In the genomic region with DNA sequence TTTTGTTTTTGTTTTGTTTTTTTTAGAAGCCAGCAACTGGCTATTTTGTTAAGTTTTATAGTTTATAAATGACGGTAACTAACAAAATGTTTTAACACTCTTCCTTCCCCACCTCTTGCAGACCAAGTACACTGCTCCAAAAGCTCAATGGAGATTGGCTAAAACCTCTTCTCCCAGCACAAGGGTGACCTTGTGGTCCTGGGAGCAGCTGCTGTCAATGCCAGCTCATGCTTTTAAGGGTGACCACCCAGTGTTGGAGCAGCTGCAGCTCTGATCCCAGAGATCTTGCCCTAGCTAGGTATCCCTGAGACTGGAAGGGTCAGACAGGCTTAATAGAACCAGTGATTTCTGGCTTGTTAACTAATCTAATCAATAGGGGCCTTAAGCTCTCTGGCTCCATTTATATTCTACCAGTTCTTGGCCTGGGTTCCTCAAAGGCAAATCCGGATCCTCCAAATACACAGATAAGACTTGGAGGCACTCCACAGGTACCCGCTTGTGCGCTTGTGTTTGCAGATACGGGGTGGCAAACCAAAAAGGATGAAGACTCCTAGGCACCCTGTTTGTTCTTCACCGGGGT, we compare ENCODE assay signal across 8 mouse cellular contexts. TPM values are rescaled to one million over a fixed set of nuclear protein-coding genes. Genes with fewer than 3 reads are reported as not detected.
DNase-seq lines count a peak whose midpoint lies in the region; ATAC-seq and TF ChIP-seq lines count a peak whose summit lies in the region.

No protein-coding gene starts in this region.

- no peaks in the 10 kb centered on the region for H3K27me3 ChIP-seq in lung, embryonic 14.5 days (ENCODE audit: insufficient read depth, low read length)
- H3K27me3 ChIP-seq in limb, embryonic 14.5 days (ENCODE audit: control insufficient read depth, insufficient read depth, low read length) = no peaks in the 10 kb centered on the region

- H3K9me3 ChIP-seq in lung, embryonic 14.5 days (ENCODE audit: low read depth, low read length) = no peaks in the 10 kb centered on the region
- H3K9me3 ChIP-seq in limb, embryonic 14.5 days (ENCODE audit: control insufficient read depth, low read length) = no peaks in the 10 kb centered on the region

- ATAC-seq in lung, embryonic 14.5 days (ENCODE audit: insufficient read depth) = peak; percentile 7; the same call in 1 of the 2 replicates
- ATAC-seq in limb, embryonic 14.5 days (ENCODE audit: low FRiP score, low read depth) = peak; percentile 21; the same call in 1 of the 2 replicates

- peak overlapping the region; percentile 52 for H3K9ac ChIP-seq in lung, embryonic 14.5 days
- H3K9ac ChIP-seq in limb, embryonic 14.5 days (ENCODE audit: low read depth, low read length, severe bottlenecking) = peak overlapping the region; percentile 51

- peak overlapping the region; percentile 41 for H3K4me3 ChIP-seq in lung, embryonic 14.5 days (ENCODE audit: low read depth, low read length)
- H3K4me3 ChIP-seq in embryonic fibroblast, embryonic 13.5 days (ENCODE audit: insufficient read depth, low read length) = peak overlapping the region; percentile 56
- peak overlapping the region; percentile 44 for H3K4me3 ChIP-seq in limb, embryonic 14.5 days (replicated peaks; ENCODE audit: low read length)

- no peak overlapping the region for H3K27ac ChIP-seq in lung, embryonic 14.5 days (ENCODE audit: low read depth)
- H3K27ac ChIP-seq in embryonic fibroblast, embryonic 13.5 days (ENCODE audit: insufficient read depth, low read length) = no peak overlapping the region
- H3K27ac ChIP-seq in limb, embryonic 14.5 days (replicated peaks; ENCODE audit: low read depth, low read length) = no peak overlapping the region

- TF ChIP-seq CTCF in lung, embryonic 14.5 days (IDR thresholded peaks at IDR 0.05; ENCODE audit: low read depth) = no peak
- no peak for TF ChIP-seq CTCF in embryonic fibroblast, embryonic 13.5 days (IDR thresholded peaks at IDR 0.05; ENCODE audit: borderline replicate concordance, insufficient read depth, low read length)

- DNase-seq in lung, embryonic 14.5 days = no peak
- DNase-seq in lung, adult 18-20 months = no peak
- no peak for DNase-seq in limb, embryonic 14.5 days (ENCODE audit: low spot score)
- DNase-seq in retina, embryonic 14.5 days (ENCODE audit: low spot score) = peak; percentile 44
- no peak for DNase-seq in left cerebral cortex, adult 8-10 months (ENCODE audit: low spot score in 2 of 2)
- DNase-seq in right cerebral cortex, postnatal 4 days = no peak
- DNase-seq in layer of hippocampus, adult 9-10 months (ENCODE audit: low spot score) = no peak

- no peak for TF ChIP-seq POLR2A in embryonic fibroblast, embryonic 13.5 days (IDR thresholded peaks at IDR 0.05; ENCODE audit: low read depth, low read length)
- no peak for TF ChIP-seq POLR2A in limb, embryonic 14.5 days (IDR thresholded peaks at IDR 0.05; ENCODE audit: borderline replicate concordance, extremely low read depth, insufficient read depth, insufficient read length)

- WGBS in lung, embryonic 14.5 days = 14% methylated on average over 6 of the region's 6 CpGs
- WGBS in limb, embryonic 14.5 days = 21% methylated on average over 6 of the region's 6 CpGs

- H3K36me3 ChIP-seq in lung, embryonic 14.5 days (ENCODE audit: insufficient read depth) = no peaks in the 10 kb centered on the region
- no peaks in the 10 kb centered on the region for H3K36me3 ChIP-seq in limb, embryonic 14.5 days (ENCODE audit: control insufficient read depth, insufficient read depth, low read length)

- H3K4me2 ChIP-seq in lung, embryonic 14.5 days = peak overlapping the region; percentile 90
- H3K4me2 ChIP-seq in limb, embryonic 14.5 days (replicated peaks; ENCODE audit: low read depth, low read length, severe bottlenecking) = peak overlapping the region; percentile 73

- peaks cover 8% of the 10 kb centered on the region; the same call in 1 of the 2 replicates for H3K4me1 ChIP-seq in lung, embryonic 14.5 days (ENCODE audit: insufficient read depth)
- H3K4me1 ChIP-seq in embryonic fibroblast, embryonic 13.5 days (ENCODE audit: control insufficient read depth, insufficient read depth, low read length) = peaks cover 2% of the 10 kb centered on the region; the same call in 1 of the 2 replicates
- H3K4me1 ChIP-seq in limb, embryonic 14.5 days (ENCODE audit: control insufficient read depth, insufficient read depth, low read length) = 0 out of 2 replicates have a peak, but pooled peaks cover 3% of the 10 kb centered on the region

RNA-seq across cellular contexts. Expression of gene Slc37a2, which starts 0.9 kb away (rescaled TPM):
- 1.4 and 1.8 TPM in 2 replicates for polyA plus RNA-seq in lung, embryonic 14.5 days (2014; fragmentation: Nextera tagmentation; extraction: Ambion mirVana)
- 1.9 and 2.2 TPM in 2 replicates for polyA plus RNA-seq in embryonic fibroblast, embryonic 13.5 days (2011; ENCODE audit: insufficient read length, low read depth, missing spikeins)
- polyA plus RNA-seq in limb, embryonic 14.5 days (2012; rRNA removed) = 3.2 and 3.9 TPM in 2 replicates
- polyA plus RNA-seq in limb, embryonic 14.5 days (2014; fragmentation: Nextera tagmentation; extraction: Ambion mirVana) = 3.2 and 3.6 TPM in 2 replicates
- total RNA-seq in left cerebral cortex, adult 8-10 months (2022) = 1 to 10 TPM; 1.9 to 6.6 (median 3.7) TPM

RNA-seq across cellular contexts. Expression of gene Tmem218, which starts 46.6 kb away (rescaled TPM):
- polyA plus RNA-seq in lung, embryonic 14.5 days (2014; fragmentation: Nextera tagmentation; extraction: Ambion mirVana) = 12.6 and 13.3 TPM in 2 replicates
- 4.1 and 6.3 TPM in 2 replicates for polyA plus RNA-seq in embryonic fibroblast, embryonic 13.5 days (2011; ENCODE audit: insufficient read length, low read depth, missing spikeins)
- 4.8 and 5.7 TPM in 2 replicates for polyA plus RNA-seq in limb, embryonic 14.5 days (2012; rRNA removed)
- polyA plus RNA-seq in limb, embryonic 14.5 days (2014; fragmentation: Nextera tagmentation; extraction: Ambion mirVana) = 13.5 and 14.0 TPM in 2 replicates
- 10 to 100 TPM in 3 of 4 experiments, 1 to 10 TPM in 1; 8.7 to 11.5 (median 10.7) TPM for total RNA-seq in left cerebral cortex, adult 8-10 months (2022)
